Mouse (Mus musculus) ES-E14 (cell line): Measurements from ENCODE around the gene Cacna1d. TPM values are rescaled to one million over a fixed set of nuclear protein-coding genes. Genes with fewer than 3 reads are reported as not detected.

Experiments
- DNase-seq: peaks from one replicate; pipeline ENCODE4 v3.0.0-alpha.2; 2013; ENCODE audit warnings: low read depth, low spot score
- H3K27ac ChIP-seq: 2 replicates; pipeline ENCODE4 v1.5.1; 2012; ENCODE audit warnings: low read depth, mild to moderate bottlenecking, low read length, moderate library complexity, mixed read lengths; ENCODE audit not compliant: poor library complexity, insufficient read depth, severe bottlenecking
- H3K36me3 ChIP-seq: 2 replicates; pipeline ENCODE4 v1.6.1; 2012; ENCODE audit warnings: mild to moderate bottlenecking, low read length, moderate library complexity, mixed read lengths; ENCODE audit not compliant: control insufficient read depth, poor library complexity, insufficient read depth, severe bottlenecking
- H3K4me1 ChIP-seq, 2 experiments: fragments of 150-350 bp in 1 of 2; sonication (generic) in 1 of 2; 2 replicates each; pipeline ENCODE4 v1.6.1; 2012; ENCODE audit warnings: low read length in 2 of 2, mild to moderate bottlenecking in 1 of 2, mixed read lengths in 1 of 2; ENCODE audit not compliant: control insufficient read depth in 2 of 2, insufficient read depth in 2 of 2, poor library complexity in 1 of 2
- H3K4me3 ChIP-seq, 2 experiments: fragments of 150-350 bp in 1 of 2; sonication (generic) in 1 of 2; 2 replicates each; pipeline ENCODE4 v1.5.1; 2012; ENCODE audit warnings: low read length in 2 of 2, low read depth in 1 of 2, mild to moderate bottlenecking in 1 of 2, mixed read lengths in 1 of 2; ENCODE audit not compliant: insufficient read depth in 1 of 2, poor library complexity in 1 of 2, severe bottlenecking in 1 of 2
- H3K9ac ChIP-seq: 2 replicates; pipeline ENCODE4 v1.6.1; 2012; ENCODE audit warnings: low read depth, mild to moderate bottlenecking, low read length, mixed read lengths; ENCODE audit not compliant: poor library complexity, insufficient read depth, severe bottlenecking
- H3K9me3 ChIP-seq: fragments of 150-350 bp; sonication (generic); 2 replicates; pipeline ENCODE4 v1.6.1; 2012; ENCODE audit warnings: low read depth, mild to moderate bottlenecking, low read length; ENCODE audit not compliant: control insufficient read depth, insufficient read depth
- CHD2 ChIP-seq: IDR thresholded peaks from 2 replicates; pipeline ENCODE4 v1.6.1; 2014; ENCODE audit warnings: mild to moderate bottlenecking, low read depth, low read length, inconsistent platforms
- HCFC1 ChIP-seq: IDR thresholded peaks from 2 replicates; pipeline ENCODE4 v1.6.1; 2012; ENCODE audit warnings: low read length, inconsistent platforms, borderline replicate concordance; ENCODE audit not compliant: insufficient read depth
- MAFK ChIP-seq: IDR thresholded peaks from 2 replicates; pipeline ENCODE4 v1.6.1; 2014; ENCODE audit warnings: mild to moderate bottlenecking, low read depth, low read length, inconsistent platforms; ENCODE audit not compliant: insufficient read depth
- ZC3H11A ChIP-seq: IDR thresholded peaks from 2 replicates; pipeline ENCODE4 v1.6.1; 2012; ENCODE audit warnings: low read depth, mild to moderate bottlenecking, inconsistent platforms, low read length, borderline replicate concordance
- ZNF384 ChIP-seq: IDR thresholded peaks from 2 replicates; pipeline ENCODE4 v1.6.1; 2012; ENCODE audit warnings: low read depth, low read length, inconsistent platforms
- in situ Hi-C, 2 experiments: fragments of 600-800 bp; cut with MboI; formaldehyde crosslinking; loops; one replicate each; pipeline ENCODE4 v1.15.1; 2025; ENCODE audit warnings: low sequenced_read_pairs in 2 of 2, inconsistent platforms in 1 of 2; ENCODE audit not compliant: unreplicated experiment in 2 of 2
- total RNA-seq: library from RNA; depleted of rRNA; stranded (reverse); fragments of 300-350 nt; gene quantifications from 2 replicates; pipeline ENCODE4 v1.2.3, GENCODE M21; 2012

Gene Cacna1d
- total RNA-seq, 1 experiment, result 0.36 TPM

- H3K4me3 ChIP-seq, result no peak overlapping the region
- H3K9ac ChIP-seq, result no peak overlapping the region
- no peaks in the 10 kb centered on the region for H3K9me3 ChIP-seq
- H3K36me3 ChIP-seq, result no peaks in the 10 kb centered on the region
- DNase-seq, result no peak
- H3K4me1 ChIP-seq, result peaks cover 0 to 8% of the 10 kb centered on the region in 2 experiments; a peak in 1 of 4 replicates
- H3K27ac ChIP-seq, result no peak overlapping the region
- in situ Hi-C loops, result no loop called here
- TF ChIP-seq MAFK, result no peak
- TF ChIP-seq ZC3H11A, result no peak
- no peak for TF ChIP-seq ZNF384
- TF ChIP-seq CHD2, result no peak
- no peak for TF ChIP-seq HCFC1
Observed at GRCm38 (mm10) chr14:30425175-30425574, 66.1 kb downstream of the Cacna1d start.

GRCm38 (mm10) chr14:30424638-30425037, 66.6 kb downstream of the Cacna1d start:
- H3K9me3 ChIP-seq, result no peaks in the 10 kb centered on the region
- H3K4me3 ChIP-seq, result no peak overlapping the region
- in situ Hi-C loops, result loop anchor here in 1 of 2 experiments (25.0 kb wide), 1 partner anchor 88 kb away; no protein-coding TSS in a partner anchor
- peaks cover 0 to 5% of the 10 kb centered on the region in 2 experiments; a peak in 1 of 4 replicates for H3K4me1 ChIP-seq
- no peak overlapping the region for H3K9ac ChIP-seq
- H3K27ac ChIP-seq, result no peak overlapping the region
- DNase-seq, result no peak
- TF ChIP-seq CHD2, result no peak
- no peak for TF ChIP-seq HCFC1
- TF ChIP-seq ZNF384, result no peak
- TF ChIP-seq ZC3H11A, result no peak
- no peak for TF ChIP-seq MAFK
- H3K36me3 ChIP-seq, result no peaks in the 10 kb centered on the region

GRCm38 (mm10) chr14:30422376-30423140, 68.7 kb downstream of the Cacna1d start:
- Histone ChIP-seq H3K9me3 (no peaks in the 10 kb centered on the region), H3K4me3 (no peak overlapping the region), H3K27ac (no peak overlapping the region), H3K9ac (no peak overlapping the region), H3K4me1 (no peaks in the 10 kb centered on the region; a peak in 1 of 4 replicates), H3K36me3 (no peaks in the 10 kb centered on the region)
- no peak for DNase-seq
- in situ Hi-C loops, result loop anchor here in 1 of 2 experiments (25.0 kb wide), 1 partner anchor 90 kb away; no protein-coding TSS in a partner anchor
- no peak for TF ChIP-seq HCFC1
- TF ChIP-seq CHD2, result no peak
- TF ChIP-seq MAFK, result no peak
- no peak for TF ChIP-seq ZNF384
- TF ChIP-seq ZC3H11A, result no peak

GRCm38 (mm10) chr14:30419458-30419857, 71.8 kb downstream of the Cacna1d start:
- Histone ChIP-seq H3K4me1 (no peaks in the 10 kb centered on the region), H3K9me3 (no peaks in the 10 kb centered on the region), H3K9ac (no peak overlapping the region), H3K27ac (no peak overlapping the region), H3K4me3 (no peak overlapping the region), H3K36me3 (no peaks in the 10 kb centered on the region)
- TF ChIP-seq HCFC1, result no peak
- no peak for TF ChIP-seq CHD2
- no peak for TF ChIP-seq ZNF384
- TF ChIP-seq ZC3H11A, result no peak
- no peak for DNase-seq
- in situ Hi-C loops, result loop anchor here in 1 of 2 experiments (25.0 kb wide), 1 partner anchor 93 kb away; no protein-coding TSS in a partner anchor
